Mouse (Mus musculus) embryonic facial prominence, embryonic 11.5 days (tissue): Measurements from ENCODE around the gene Prpf40a. TPM values are rescaled to one million over a fixed set of nuclear protein-coding genes. Genes with fewer than 3 reads are reported as not detected.

ENCODE experiments used
- ATAC-seq: fragments of 200-750 bp; cut with Nextera tagmentation; replicated peaks from 2 replicates; pipeline ENCODE4 v1.8.0; 2017; ENCODE audit warnings: low read depth; ENCODE audit not compliant: insufficient number of reproducible peaks, low FRiP score, low TSS enrichment
- DNase-seq: peaks from one replicate; pipeline ENCODE4 v3.0.0-alpha.2; 2015; ENCODE audit warnings: low spot score
- H3K27ac ChIP-seq: fragments of 300-500 bp; sonication (generic); replicated peaks from 2 replicates; pipeline ENCODE4 v1.5.1; 2014; ENCODE audit warnings: mild to moderate bottlenecking, low read depth, low read length, control low read depth
- H3K27me3 ChIP-seq: fragments of 300-500 bp; sonication (generic); 2 replicates; pipeline ENCODE4 v1.6.1; 2014; ENCODE audit warnings: mild to moderate bottlenecking, low read length, moderate library complexity, mixed read lengths; ENCODE audit not compliant: control insufficient read depth, insufficient read depth
- H3K36me3 ChIP-seq: fragments of 300-500 bp; sonication (generic); replicated peaks from 2 replicates; pipeline ENCODE4 v1.6.1; 2014; ENCODE audit warnings: low read depth, mild to moderate bottlenecking, low read length, moderate library complexity, mixed read lengths; ENCODE audit not compliant: control insufficient read depth, insufficient read depth
- H3K4me1 ChIP-seq: fragments of 300-500 bp; sonication (generic); 2 replicates; pipeline ENCODE4 v1.6.1; 2014; ENCODE audit warnings: low read length, mixed read lengths; ENCODE audit not compliant: control insufficient read depth, insufficient read depth
- H3K4me2 ChIP-seq: fragments of 300-500 bp; sonication (generic); 2 replicates; pipeline ENCODE4 v1.6.1; 2014; ENCODE audit warnings: low read depth, mild to moderate bottlenecking, control low read depth, low read length, moderate library complexity
- H3K4me3 ChIP-seq: fragments of 300-500 bp; sonication (generic); 2 replicates; pipeline ENCODE4 v1.5.1; 2014; ENCODE audit warnings: low read depth, low read length, control low read depth
- H3K9ac ChIP-seq: fragments of 300-500 bp; sonication (generic); replicated peaks from 2 replicates; pipeline ENCODE4 v1.6.1; 2014; ENCODE audit warnings: mild to moderate bottlenecking, control low read depth, low read length
- H3K9me3 ChIP-seq: fragments of 300-500 bp; sonication (generic); replicated peaks from 2 replicates; pipeline ENCODE4 v1.6.1; 2016; ENCODE audit warnings: mild to moderate bottlenecking, low read length, inconsistent platforms, mixed read lengths; ENCODE audit not compliant: control insufficient read depth
- WGBS: fragments of 180-500 bp; shearing (Covaris S2); extraction: QIAGEN DNeasy Blood & Tissue Kit; methylation state at CpG from one replicate; pipeline ENCODE4 v1.1.7; 2014; 5-methylcytosine and 5-hydroxymethylcytosine counted together
- polyA plus RNA-seq: library from polyadenylated mRNA; unstranded; fragments of >200 nt; fragmentation: Nextera tagmentation; extraction: Ambion mirVana; gene quantifications from 2 replicates; pipeline ENCODE4 v1.2.1, GENCODE M21; 2014

Gene Prpf40a
- polyA plus RNA-seq, 1 experiment from 2014 or later: 204 TPM

- Histone ChIP-seq H3K36me3 (peaks cover 3% of the 10 kb centered on the region), H3K4me2 (no peak overlapping the region), H3K9ac (no peak overlapping the region), H3K27ac (no peak overlapping the region), H3K4me3 (no peak overlapping the region), H3K27me3 (no peaks in the 10 kb centered on the region), H3K9me3 (no peaks in the 10 kb centered on the region), H3K4me1 (no peaks in the 10 kb centered on the region)
- DNase-seq: no peak
- no peak for ATAC-seq
- 96% methylated on average over 9 of the region's 9 CpGs for WGBS
Observed at GRCm38 (mm10) chr2:53131567-53131966, 59.5 kb downstream of the Prpf40a start.

GRCm38 (mm10) chr2:53129070-53129469, 62.0 kb downstream of the Prpf40a start:
- H3K9ac ChIP-seq: no peak overlapping the region
- no peak overlapping the region for H3K4me3 ChIP-seq
- DNase-seq (no peak), ATAC-seq (no peak)
- no peak overlapping the region for H3K27ac ChIP-seq
- peaks cover 7% of the 10 kb centered on the region for H3K36me3 ChIP-seq
- WGBS: 83% methylated on average over 6 of the region's 6 CpGs
- no peak overlapping the region for H3K4me2 ChIP-seq
- H3K9me3 ChIP-seq: no peaks in the 10 kb centered on the region
- H3K27me3 ChIP-seq: no peaks in the 10 kb centered on the region
- no peaks in the 10 kb centered on the region for H3K4me1 ChIP-seq

- no peak overlapping the region for H3K27ac ChIP-seq
- H3K9me3 ChIP-seq: no peaks in the 10 kb centered on the region
- H3K4me2 ChIP-seq: no peak overlapping the region
- peak; percentile 8 for DNase-seq
- ATAC-seq: no peak
- 89% methylated on average over 3 of the region's 3 CpGs for WGBS
- no peak overlapping the region for H3K9ac ChIP-seq
- H3K4me3 ChIP-seq: no peak overlapping the region
- H3K36me3 ChIP-seq: peaks cover 5% of the 10 kb centered on the region
- H3K27me3 ChIP-seq: no peaks in the 10 kb centered on the region
- H3K4me1 ChIP-seq: no peaks in the 10 kb centered on the region
Observed at GRCm38 (mm10) chr2:53125998-53126397, 65.1 kb downstream of the Prpf40a start.

- no peak overlapping the region for H3K27ac ChIP-seq
- H3K9ac ChIP-seq: no peak overlapping the region
- H3K27me3 ChIP-seq: no peaks in the 10 kb centered on the region
- H3K4me3 ChIP-seq: no peak overlapping the region
- DNase-seq: peak; percentile 73
- H3K36me3 ChIP-seq: peaks cover 7% of the 10 kb centered on the region
- no peaks in the 10 kb centered on the region for H3K9me3 ChIP-seq
- no peaks in the 10 kb centered on the region for H3K4me1 ChIP-seq
- WGBS: 73% methylated on average over 5 of the region's 5 CpGs
- no peak for ATAC-seq
- no peak overlapping the region for H3K4me2 ChIP-seq
Observed at GRCm38 (mm10) chr2:53121797-53122196, 69.3 kb downstream of the Prpf40a start.

- Histone ChIP-seq H3K9me3 (no peaks in the 10 kb centered on the region), H3K4me1 (no peaks in the 10 kb centered on the region), H3K27me3 (no peaks in the 10 kb centered on the region), H3K4me3 (no peak overlapping the region), H3K27ac (no peak overlapping the region), H3K4me2 (no peak overlapping the region), H3K36me3 (no peaks in the 10 kb centered on the region; the same call in 1 of the 2 replicates), H3K9ac (no peak overlapping the region)
- WGBS: 87% methylated on average over 5 of the region's 5 CpGs
- no peak for ATAC-seq
- DNase-seq: no peak
Observed at GRCm38 (mm10) chr2:53108547-53108946, 82.5 kb downstream of the Prpf40a start.

GRCm38 (mm10) chr2:53106472-53106871, 84.6 kb downstream of the Prpf40a start:
- ATAC-seq (no peak), DNase-seq (no peak)
- WGBS: 95% methylated on average over 8 of the region's 8 CpGs
- Histone ChIP-seq H3K4me1 (no peaks in the 10 kb centered on the region), H3K9me3 (no peaks in the 10 kb centered on the region), H3K36me3 (no peaks in the 10 kb centered on the region; the same call in 1 of the 2 replicates), H3K27ac (no peak overlapping the region), H3K4me3 (no peak overlapping the region), H3K27me3 (no peaks in the 10 kb centered on the region), H3K4me2 (no peak overlapping the region), H3K9ac (no peak overlapping the region)

- Histone ChIP-seq H3K4me1 (no peaks in the 10 kb centered on the region), H3K27me3 (no peaks in the 10 kb centered on the region), H3K4me2 (no peak overlapping the region), H3K9ac (no peak overlapping the region), H3K36me3 (no peaks in the 10 kb centered on the region; the same call in 1 of the 2 replicates), H3K4me3 (no peak overlapping the region), H3K9me3 (no peaks in the 10 kb centered on the region), H3K27ac (no peak overlapping the region)
- 89% methylated on average over 7 of the region's 7 CpGs for WGBS
- DNase-seq (no peak), ATAC-seq (no peak)
Observed at GRCm38 (mm10) chr2:53106056-53106455, 85.0 kb downstream of the Prpf40a start.

- Histone ChIP-seq H3K27me3 (no peaks in the 10 kb centered on the region), H3K4me2 (no peak overlapping the region), H3K36me3 (no peaks in the 10 kb centered on the region; the same call in 1 of the 2 replicates), H3K9ac (no peak overlapping the region), H3K4me1 (no peaks in the 10 kb centered on the region), H3K4me3 (no peak overlapping the region), H3K9me3 (no peaks in the 10 kb centered on the region), H3K27ac (no peak overlapping the region)
- ATAC-seq (no peak), DNase-seq (no peak)
- 93% methylated on average over 10 of the region's 10 CpGs for WGBS
Observed at GRCm38 (mm10) chr2:53105408-53105807, 85.7 kb downstream of the Prpf40a start.
